Mouse (Mus musculus): ENCODE results near the gene Defa32. TPM values are rescaled to one million over a fixed set of nuclear protein-coding genes. Genes with fewer than 3 reads are reported as not detected.
"Not testable (repeated sequence)": the region's sequence is repeated elsewhere in the genome, so short reads cannot be mapped to it uniquely, and the experiment has no call there.

Gene Defa32
- polyA plus RNA-seq (2016; fragmentation: Nextera tagmentation; extraction: Ambion mirVana) = not detected in 2 replicates

DNA sequence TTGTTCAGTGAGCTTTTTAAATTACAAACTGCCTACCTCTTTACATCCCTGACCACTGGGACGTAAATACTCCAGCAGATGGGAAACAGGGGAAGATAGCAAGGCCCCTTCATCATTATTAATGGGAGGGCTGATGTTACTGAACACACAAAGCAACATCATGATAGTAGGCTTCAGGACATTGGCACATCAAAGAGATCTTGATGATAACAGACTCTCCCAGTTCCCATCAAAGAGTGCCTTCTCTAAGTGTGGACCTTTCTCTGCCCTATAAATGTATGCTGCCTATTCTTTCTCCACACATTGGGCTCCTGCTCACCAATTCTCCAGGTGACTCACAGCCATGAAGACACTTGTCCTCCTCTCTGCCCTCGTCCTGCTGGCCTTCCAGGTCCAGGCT lies at the start of gene Defa32:
Gene Defa32, plus strand, starts transcription at position 301 of the 400 bp plus-strand sequence.
- DNase-seq (ENCODE audit: low spot score); H3K4me3 ChIP-seq; H3K27ac ChIP-seq (replicated peaks); H3K4me1 ChIP-seq; H3K9me3 ChIP-seq; H3K27me3 ChIP-seq (replicated peaks; ENCODE audit: low read depth, poor library complexity, severe bottlenecking); H3K36me3 ChIP-seq (replicated peaks): not testable (repeated sequence)
- WGBS = no CpG with 5 or more reads among the region's 2 CpGs

GRCm38 (mm10) chr8:21508958-21509357 lies 19.9 kb upstream of the Defa32 start, which contains the start of gene Defa20:
TSS of gene Defa20 (plus strand) at chr8:21509258.
- not testable (repeated sequence) for H3K9me3 ChIP-seq; H3K4me1 ChIP-seq; H3K36me3 ChIP-seq (replicated peaks); DNase-seq (ENCODE audit: low spot score); H3K27ac ChIP-seq (replicated peaks); H3K27me3 ChIP-seq (replicated peaks; ENCODE audit: low read depth, poor library complexity, severe bottlenecking); H3K4me3 ChIP-seq
- no CpG with 5 or more reads among the region's 2 CpGs for WGBS

GRCm38 (mm10) chr8:21565086-21565485 lies 36.3 kb downstream of the Defa32 start, which contains the start of gene Defa37:
TSS of gene Defa37 (plus strand) at chr8:21565386.
- WGBS = no CpG with 5 or more reads among the region's 1 CpGs
- not testable (repeated sequence) for H3K4me1 ChIP-seq; H3K27me3 ChIP-seq (replicated peaks; ENCODE audit: low read depth, poor library complexity, severe bottlenecking); DNase-seq (ENCODE audit: low spot score); H3K27ac ChIP-seq (replicated peaks); H3K36me3 ChIP-seq (replicated peaks); H3K4me3 ChIP-seq; H3K9me3 ChIP-seq

Other genes starting within 250 kb of the Defa32 start
- not detected in 2 replicates for gene Defa27, start 213.5 kb upstream of the Defa32 start, polyA plus RNA-seq (2016; fragmentation: Nextera tagmentation; extraction: Ambion mirVana)
- not detected in 2 replicates for gene Defa29, start 202.0 kb upstream of the Defa32 start, polyA plus RNA-seq (2016; fragmentation: Nextera tagmentation; extraction: Ambion mirVana)
- gene Defa2, start 150.5 kb upstream of the Defa32 start, polyA plus RNA-seq (2016; fragmentation: Nextera tagmentation; extraction: Ambion mirVana) = not detected in 2 replicates
- gene Defa33, start 137.2 kb upstream of the Defa32 start, polyA plus RNA-seq (2016; fragmentation: Nextera tagmentation; extraction: Ambion mirVana) = not detected in 2 replicates
- not detected in 2 replicates for gene Defa36, start 101.6 kb upstream of the Defa32 start, polyA plus RNA-seq (2016; fragmentation: Nextera tagmentation; extraction: Ambion mirVana)
- not detected in 2 replicates for gene Gm7849, start 72.5 kb upstream of the Defa32 start, polyA plus RNA-seq (2016; fragmentation: Nextera tagmentation; extraction: Ambion mirVana)
- gene Defa20, start 19.8 kb upstream of the Defa32 start, polyA plus RNA-seq (2016; fragmentation: Nextera tagmentation; extraction: Ambion mirVana) = not detected in 2 replicates
- gene Defa37, start 36.4 kb downstream of the Defa32 start, polyA plus RNA-seq (2016; fragmentation: Nextera tagmentation; extraction: Ambion mirVana) = not detected in 2 replicates
- gene Defa28, start 54.0 kb downstream of the Defa32 start, polyA plus RNA-seq (2016; fragmentation: Nextera tagmentation; extraction: Ambion mirVana) = not detected in 2 replicates
- gene Gm7861, start 65.5 kb downstream of the Defa32 start, polyA plus RNA-seq (2016; fragmentation: Nextera tagmentation; extraction: Ambion mirVana) = not detected in 2 replicates
- not detected in 2 replicates for gene Defa26, start 89.2 kb downstream of the Defa32 start, polyA plus RNA-seq (2016; fragmentation: Nextera tagmentation; extraction: Ambion mirVana)
- not detected in 2 replicates for gene Defa17, start 126.7 kb downstream of the Defa32 start, polyA plus RNA-seq (2016; fragmentation: Nextera tagmentation; extraction: Ambion mirVana)
- not detected in 2 replicates for gene Defa34, start 136.8 kb downstream of the Defa32 start, polyA plus RNA-seq (2016; fragmentation: Nextera tagmentation; extraction: Ambion mirVana)
- gene AY761184, start 174.6 kb downstream of the Defa32 start, polyA plus RNA-seq (2016; fragmentation: Nextera tagmentation; extraction: Ambion mirVana) = not detected in 2 replicates
- not detected in 2 replicates for gene Defa24, start 205.5 kb downstream of the Defa32 start, polyA plus RNA-seq (2016; fragmentation: Nextera tagmentation; extraction: Ambion mirVana)

Measured in embryonic facial prominence, embryonic 10.5 days (tissue).